Mouse (Mus musculus): Measurements from ENCODE around the gene Cygb. TPM values are rescaled to one million over a fixed set of nuclear protein-coding genes. Genes with fewer than 3 reads are reported as not detected.
A peak's percentile ranks its signal among the peaks of the same experiment; 100 is the strongest.

Cygb gene
- polyA plus RNA-seq (2014; fragmentation: Nextera tagmentation; extraction: Ambion mirVana) = 1.7 and 2.1 TPM in 2 replicates

- peaks cover 39% of the 10 kb centered on the region for H3K27me3 ChIP-seq (ENCODE audit: control insufficient read depth, insufficient read depth, low read length)
- no peak for ATAC-seq (ENCODE audit: low FRiP score)
- H3K9ac ChIP-seq (ENCODE audit: low read length) = peak within 1 kb of the TSS; percentile 69
- no peaks in the 10 kb centered on the region for H3K36me3 ChIP-seq (ENCODE audit: control insufficient read depth, insufficient read depth, low read length)
- H3K4me3 ChIP-seq (ENCODE audit: low read depth, low read length) = peak within 1 kb of the TSS; percentile 49
- peak within 1 kb of the TSS; percentile 90 for H3K4me2 ChIP-seq
- peaks cover 28% of the 10 kb centered on the region for H3K4me1 ChIP-seq (ENCODE audit: control insufficient read depth, insufficient read depth, low read length)
- no peak within 1 kb of the TSS for H3K27ac ChIP-seq (ENCODE audit: low read depth, low read length)
- 8% methylated on average over 28 of the region's 28 CpGs for WGBS
- peak; percentile 92 for DNase-seq (ENCODE audit: low spot score, missing footprints)
- H3K9me3 ChIP-seq (ENCODE audit: control insufficient read depth, low read length) = no peaks in the 10 kb centered on the region
These were observed at the start of gene Cygb for GRCm38 (mm10) chr11:116654255-116654821. Gene Cygb, minus strand, starts transcription at chr11:116654313.

GRCm38 (mm10) chr11:116701377-116701841, 47.3 kb upstream of the Cygb start:
- Histone ChIP-seq H3K4me3 (ENCODE audit: low read depth, low read length) (no peak overlapping the region), H3K9ac (ENCODE audit: low read length) (no peak overlapping the region), H3K36me3 (ENCODE audit: control insufficient read depth, insufficient read depth, low read length) (no peaks in the 10 kb centered on the region), H3K4me2 (no peak overlapping the region), H3K27me3 (ENCODE audit: control insufficient read depth, insufficient read depth, low read length) (no peaks in the 10 kb centered on the region; the same call in 1 of the 2 replicates), H3K9me3 (ENCODE audit: control insufficient read depth, low read length) (no peaks in the 10 kb centered on the region), H3K4me1 (ENCODE audit: control insufficient read depth, insufficient read depth, low read length) (no peaks in the 10 kb centered on the region), H3K27ac (ENCODE audit: low read depth, low read length) (no peak overlapping the region)
- ATAC-seq (ENCODE audit: low FRiP score) (no peak), DNase-seq (ENCODE audit: low spot score, missing footprints) (no peak)
- 50% methylated on average over 5 of the region's 5 CpGs for WGBS

GRCm38 (mm10) chr11:116697521-116697920, 43.4 kb upstream of the Cygb start:
- ATAC-seq (ENCODE audit: low FRiP score) (no peak), DNase-seq (ENCODE audit: low spot score, missing footprints) (no peak)
- Histone ChIP-seq H3K4me1 (ENCODE audit: control insufficient read depth, insufficient read depth, low read length) (peaks cover 4% of the 10 kb centered on the region; the same call in 1 of the 2 replicates), H3K4me3 (ENCODE audit: low read depth, low read length) (no peak overlapping the region), H3K4me2 (no peak overlapping the region), H3K9ac (ENCODE audit: low read length) (no peak overlapping the region), H3K27me3 (ENCODE audit: control insufficient read depth, insufficient read depth, low read length) (peaks cover 28% of the 10 kb centered on the region), H3K36me3 (ENCODE audit: control insufficient read depth, insufficient read depth, low read length) (no peaks in the 10 kb centered on the region), H3K9me3 (ENCODE audit: control insufficient read depth, low read length) (no peaks in the 10 kb centered on the region), H3K27ac (ENCODE audit: low read depth, low read length) (no peak overlapping the region)
- 67% methylated on average over 9 of the region's 9 CpGs for WGBS

- no peaks in the 10 kb centered on the region for H3K9me3 ChIP-seq (ENCODE audit: control insufficient read depth, low read length)
- WGBS = 85% methylated on average over 4 of the region's 4 CpGs
- no peak overlapping the region for H3K27ac ChIP-seq (ENCODE audit: low read depth, low read length)
- H3K4me1 ChIP-seq (ENCODE audit: control insufficient read depth, insufficient read depth, low read length) = peaks cover 4% of the 10 kb centered on the region
- no peak overlapping the region for H3K4me3 ChIP-seq (ENCODE audit: low read depth, low read length)
- H3K27me3 ChIP-seq (ENCODE audit: control insufficient read depth, insufficient read depth, low read length) = peaks cover 28% of the 10 kb centered on the region
- no peak for ATAC-seq (ENCODE audit: low FRiP score)
- H3K36me3 ChIP-seq (ENCODE audit: control insufficient read depth, insufficient read depth, low read length) = no peaks in the 10 kb centered on the region
- DNase-seq (ENCODE audit: low spot score, missing footprints) = peak; percentile 71
- no peak overlapping the region for H3K4me2 ChIP-seq
- no peak overlapping the region for H3K9ac ChIP-seq (ENCODE audit: low read length)
These were observed 42.3 kb upstream of the Cygb start for GRCm38 (mm10) chr11:116696426-116696825.

- WGBS = 24% methylated on average over 23 of the region's 23 CpGs
- H3K4me2 ChIP-seq = no peak overlapping the region
- DNase-seq (ENCODE audit: low spot score, missing footprints) = peak; percentile 83
- H3K4me1 ChIP-seq (ENCODE audit: control insufficient read depth, insufficient read depth, low read length) = peaks cover 9% of the 10 kb centered on the region
- H3K27me3 ChIP-seq (ENCODE audit: control insufficient read depth, insufficient read depth, low read length) = peaks cover 28% of the 10 kb centered on the region
- ATAC-seq (ENCODE audit: low FRiP score) = no peak
- no peak overlapping the region for H3K4me3 ChIP-seq (ENCODE audit: low read depth, low read length)
- H3K9me3 ChIP-seq (ENCODE audit: control insufficient read depth, low read length) = no peaks in the 10 kb centered on the region
- H3K27ac ChIP-seq (ENCODE audit: low read depth, low read length) = no peak overlapping the region
- no peaks in the 10 kb centered on the region for H3K36me3 ChIP-seq (ENCODE audit: control insufficient read depth, insufficient read depth, low read length)
- no peak overlapping the region for H3K9ac ChIP-seq (ENCODE audit: low read length)
These were observed 41.2 kb upstream of the Cygb start for GRCm38 (mm10) chr11:116695194-116695880.

- H3K27ac ChIP-seq (ENCODE audit: low read depth, low read length) = no peak overlapping the region
- no peaks in the 10 kb centered on the region for H3K36me3 ChIP-seq (ENCODE audit: control insufficient read depth, insufficient read depth, low read length)
- peak overlapping the region; percentile 42; the same call in 1 of the 2 replicates for H3K9ac ChIP-seq (ENCODE audit: low read length)
- DNase-seq (ENCODE audit: low spot score, missing footprints) (peak; percentile 92), ATAC-seq (ENCODE audit: low FRiP score) (no peak)
- peaks cover 28% of the 10 kb centered on the region for H3K27me3 ChIP-seq (ENCODE audit: control insufficient read depth, insufficient read depth, low read length)
- WGBS = 2% methylated on average over 73 of the region's 73 CpGs
- H3K4me2 ChIP-seq = peak overlapping the region; percentile 53
- peaks cover 9% of the 10 kb centered on the region for H3K4me1 ChIP-seq (ENCODE audit: control insufficient read depth, insufficient read depth, low read length)
- H3K4me3 ChIP-seq (ENCODE audit: low read depth, low read length) = peak overlapping the region; percentile 34
- H3K9me3 ChIP-seq (ENCODE audit: control insufficient read depth, low read length) = no peaks in the 10 kb centered on the region
These were observed 40.4 kb upstream of the Cygb start for GRCm38 (mm10) chr11:116694250-116695193.

- peaks cover 28% of the 10 kb centered on the region for H3K27me3 ChIP-seq (ENCODE audit: control insufficient read depth, insufficient read depth, low read length)
These were observed 39.8 kb upstream of the Cygb start for GRCm38 (mm10) chr11:116693899-116694249.

GRCm38 (mm10) chr11:116690701-116691575, 36.8 kb upstream of the Cygb start:
- Histone ChIP-seq H3K4me3 (ENCODE audit: low read depth, low read length) (no peak overlapping the region), H3K4me2 (no peak overlapping the region), H3K4me1 (ENCODE audit: control insufficient read depth, insufficient read depth, low read length) (peaks cover 9% of the 10 kb centered on the region), H3K27ac (ENCODE audit: low read depth, low read length) (no peak overlapping the region), H3K27me3 (ENCODE audit: control insufficient read depth, insufficient read depth, low read length) (peaks cover 27% of the 10 kb centered on the region), H3K9ac (ENCODE audit: low read length) (no peak overlapping the region), H3K36me3 (ENCODE audit: control insufficient read depth, insufficient read depth, low read length) (no peaks in the 10 kb centered on the region), H3K9me3 (ENCODE audit: control insufficient read depth, low read length) (no peaks in the 10 kb centered on the region)
- WGBS = 39% methylated on average over 18 of the region's 18 CpGs
- DNase-seq (ENCODE audit: low spot score, missing footprints) = no peak
- ATAC-seq (ENCODE audit: low FRiP score) = no peak

More at GRCm38 (mm10) chr11:116693899-116694249, 39.8 kb upstream of the Cygb start:
- Histone ChIP-seq H3K9ac (ENCODE audit: low read length) (no peak overlapping the region), H3K27ac (ENCODE audit: low read depth, low read length) (no peak overlapping the region), H3K4me2 (peak overlapping the region; percentile 53), H3K36me3 (ENCODE audit: control insufficient read depth, insufficient read depth, low read length) (no peaks in the 10 kb centered on the region), H3K4me3 (ENCODE audit: low read depth, low read length) (peak overlapping the region; percentile 34; the same call in 1 of the 2 replicates), H3K9me3 (ENCODE audit: control insufficient read depth, low read length) (no peaks in the 10 kb centered on the region), H3K4me1 (ENCODE audit: control insufficient read depth, insufficient read depth, low read length) (peaks cover 9% of the 10 kb centered on the region)
- 32% methylated on average over 4 of the region's 4 CpGs for WGBS
- no peak for DNase-seq (ENCODE audit: low spot score, missing footprints)
- ATAC-seq (ENCODE audit: low FRiP score) = no peak

Measured in midbrain, embryonic 11.5 days (tissue).